Mouse (Mus musculus): ENCODE measurements around the gene Glipr1. TPM values are rescaled to one million over a fixed set of nuclear protein-coding genes. Genes with fewer than 3 reads are reported as not detected.

Gene Glipr1
- polyA plus RNA-seq, 1 experiment from 2014 or later, result 0.42 TPM

DNA sequence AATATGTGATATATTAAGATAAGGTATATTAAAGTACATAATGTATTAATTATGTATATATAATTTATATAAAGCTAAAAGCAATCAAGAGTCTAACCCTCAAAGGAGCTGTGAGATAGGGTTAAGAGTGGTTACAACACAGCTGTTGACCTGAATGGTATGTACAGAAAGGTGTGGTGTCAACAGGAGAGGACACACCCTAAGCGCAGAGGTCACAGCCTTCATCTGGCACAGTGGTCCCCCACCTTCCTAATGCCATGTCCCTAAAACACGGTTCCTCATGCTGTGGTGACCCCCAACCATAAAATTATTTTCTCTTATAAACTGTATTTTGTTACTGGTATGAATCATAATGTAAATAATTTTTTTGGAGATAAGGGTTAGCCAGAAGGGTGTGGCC, 1.1 kb downstream of the Glipr1 start:
- ATAC-seq, result no peak
- H3K4me2 ChIP-seq (ENCODE audit: low read length), result no peak overlapping the region
- no peak overlapping the region for H3K27ac ChIP-seq (ENCODE audit: low read length)
- H3K9me3 ChIP-seq (ENCODE audit: control insufficient read depth, low read length), result no peaks in the 10 kb centered on the region
- no peak overlapping the region for H3K4me3 ChIP-seq (replicated peaks; ENCODE audit: low read length)
- no peaks in the 10 kb centered on the region for H3K36me3 ChIP-seq (ENCODE audit: control insufficient read depth, insufficient read depth)
- no peaks in the 10 kb centered on the region for H3K4me1 ChIP-seq (replicated peaks; ENCODE audit: control insufficient read depth, insufficient read depth, low read length)
- H3K9ac ChIP-seq (replicated peaks; ENCODE audit: low read depth, low read length), result no peak overlapping the region
- 97% methylated on average over 2 of the region's 2 CpGs for WGBS
- H3K27me3 ChIP-seq (replicated peaks; ENCODE audit: control insufficient read depth, insufficient read depth, low read length), result no peaks in the 10 kb centered on the region

DNA sequence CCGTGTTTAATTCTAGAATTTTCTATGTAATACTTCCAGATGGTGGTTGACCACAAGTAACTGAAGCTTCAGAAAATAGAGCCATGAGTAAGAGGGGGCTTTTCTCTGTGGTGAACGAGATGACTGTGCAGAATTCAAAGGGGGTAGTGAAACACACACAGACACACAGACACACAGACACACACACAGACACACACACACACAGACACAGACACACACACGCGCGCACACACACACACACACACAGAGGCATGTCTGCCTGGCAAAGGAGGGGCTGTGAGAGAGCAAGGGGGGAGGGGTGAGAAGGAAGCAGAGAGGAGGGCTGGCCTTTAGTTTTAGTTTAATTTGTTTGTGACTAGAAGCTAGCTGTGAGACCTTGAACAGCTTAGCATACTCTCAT, 1.9 kb downstream of the Glipr1 start:
- Histone ChIP-seq H3K36me3 (ENCODE audit: control insufficient read depth, insufficient read depth) (no peaks in the 10 kb centered on the region), H3K27me3 (replicated peaks; ENCODE audit: control insufficient read depth, insufficient read depth, low read length) (no peaks in the 10 kb centered on the region), H3K4me1 (replicated peaks; ENCODE audit: control insufficient read depth, insufficient read depth, low read length) (no peaks in the 10 kb centered on the region), H3K9ac (replicated peaks; ENCODE audit: low read depth, low read length) (no peak overlapping the region), H3K4me2 (ENCODE audit: low read length) (no peak overlapping the region), H3K9me3 (ENCODE audit: control insufficient read depth, low read length) (no peaks in the 10 kb centered on the region), H3K4me3 (replicated peaks; ENCODE audit: low read length) (no peak overlapping the region), H3K27ac (ENCODE audit: low read length) (no peak overlapping the region)
- ATAC-seq, result no peak
- WGBS, result 86% methylated on average over 5 of the region's 5 CpGs

DNA sequence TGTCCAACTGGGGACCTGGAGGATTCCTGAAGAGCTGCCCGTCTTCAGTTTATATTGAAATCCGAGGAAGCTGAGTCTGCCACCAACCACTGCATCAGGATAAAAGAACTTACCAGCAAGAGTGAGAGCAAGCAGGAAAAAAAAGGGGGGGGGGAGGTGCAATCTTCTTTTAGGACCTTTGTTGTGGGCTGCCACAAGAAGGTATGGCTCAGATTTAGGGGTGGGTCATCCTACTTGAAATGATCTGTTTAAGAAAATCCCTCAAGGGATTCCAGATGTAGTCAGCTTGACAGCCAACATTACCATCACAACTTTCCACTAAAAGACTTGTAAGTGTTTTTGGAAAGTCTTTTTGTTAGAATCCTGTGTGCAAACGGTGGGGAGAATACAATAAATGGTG, 2.7 kb downstream of the Glipr1 start:
- 61% methylated on average over 3 of the region's 3 CpGs for WGBS
- Histone ChIP-seq H3K27me3 (replicated peaks; ENCODE audit: control insufficient read depth, insufficient read depth, low read length) (no peaks in the 10 kb centered on the region), H3K4me2 (ENCODE audit: low read length) (no peak overlapping the region), H3K36me3 (ENCODE audit: control insufficient read depth, insufficient read depth) (no peaks in the 10 kb centered on the region), H3K4me1 (replicated peaks; ENCODE audit: control insufficient read depth, insufficient read depth, low read length) (no peaks in the 10 kb centered on the region), H3K9ac (replicated peaks; ENCODE audit: low read depth, low read length) (no peak overlapping the region), H3K4me3 (replicated peaks; ENCODE audit: low read length) (no peak overlapping the region), H3K9me3 (ENCODE audit: control insufficient read depth, low read length) (no peaks in the 10 kb centered on the region), H3K27ac (ENCODE audit: low read length) (no peak overlapping the region)
- no peak for ATAC-seq

DNA sequence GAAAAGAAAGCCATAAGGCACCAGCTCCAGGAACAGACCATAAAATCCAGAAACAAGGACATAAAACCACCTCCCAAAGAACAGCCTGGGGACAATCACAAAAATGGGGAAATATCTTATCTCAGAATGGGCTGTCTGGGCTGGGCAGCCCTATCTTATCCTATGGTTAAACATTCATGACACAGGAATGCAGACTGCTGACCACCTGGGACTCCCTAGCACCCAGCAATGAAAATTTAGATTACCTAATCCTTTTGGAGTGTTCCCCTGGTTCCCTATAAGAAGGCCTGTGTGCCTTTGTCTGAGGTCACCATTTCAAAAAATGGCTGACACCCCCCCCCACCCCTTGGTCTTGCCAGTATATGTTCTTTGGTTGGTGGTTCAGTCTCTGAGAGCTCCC, 4.8 kb downstream of the Glipr1 start:
- Histone ChIP-seq H3K4me2 (ENCODE audit: low read length) (no peak overlapping the region), H3K9ac (replicated peaks; ENCODE audit: low read depth, low read length) (no peak overlapping the region), H3K27ac (ENCODE audit: low read length) (no peak overlapping the region), H3K4me1 (replicated peaks; ENCODE audit: control insufficient read depth, insufficient read depth, low read length) (no peaks in the 10 kb centered on the region), H3K36me3 (ENCODE audit: control insufficient read depth, insufficient read depth) (no peaks in the 10 kb centered on the region), H3K27me3 (replicated peaks; ENCODE audit: control insufficient read depth, insufficient read depth, low read length) (no peaks in the 10 kb centered on the region), H3K9me3 (ENCODE audit: control insufficient read depth, low read length) (no peaks in the 10 kb centered on the region), H3K4me3 (replicated peaks; ENCODE audit: low read length) (no peak overlapping the region)
- no peak for ATAC-seq

DNA sequence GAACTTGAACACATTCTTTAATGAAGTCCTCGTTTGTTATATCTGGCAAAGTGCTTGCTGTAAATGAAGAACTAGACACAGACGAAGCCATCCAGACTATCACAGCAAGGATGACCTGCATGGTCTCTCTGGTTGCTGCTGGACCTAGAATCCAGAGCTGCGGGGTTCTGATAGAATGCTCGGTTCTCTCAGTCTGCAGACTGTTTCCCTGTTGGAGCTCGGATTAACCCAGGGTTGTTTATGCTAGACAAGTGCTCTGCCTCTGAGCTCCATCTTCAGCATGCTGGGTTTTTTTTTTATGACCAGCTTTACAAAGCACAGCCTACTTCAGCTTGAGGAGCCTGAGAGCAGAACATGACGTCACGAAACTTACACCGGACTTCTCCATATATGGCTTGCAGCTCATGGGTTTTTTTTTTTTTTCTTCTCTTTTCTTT, 5.5 kb downstream of the Glipr1 start:
- no peaks in the 10 kb centered on the region for H3K36me3 ChIP-seq (ENCODE audit: control insufficient read depth, insufficient read depth)
- H3K4me1 ChIP-seq (replicated peaks; ENCODE audit: control insufficient read depth, insufficient read depth, low read length), result no peaks in the 10 kb centered on the region
- WGBS, result 80% methylated on average over 8 of the region's 8 CpGs
- no peak for ATAC-seq
- no peak overlapping the region for H3K4me2 ChIP-seq (ENCODE audit: low read length)
- H3K9ac ChIP-seq (replicated peaks; ENCODE audit: low read depth, low read length), result no peak overlapping the region
- H3K27me3 ChIP-seq (replicated peaks; ENCODE audit: control insufficient read depth, insufficient read depth, low read length), result no peaks in the 10 kb centered on the region
- H3K4me3 ChIP-seq (replicated peaks; ENCODE audit: low read length), result no peak overlapping the region
- H3K27ac ChIP-seq (ENCODE audit: low read length), result no peak overlapping the region
- H3K9me3 ChIP-seq (ENCODE audit: control insufficient read depth, low read length), result no peaks in the 10 kb centered on the region

DNA sequence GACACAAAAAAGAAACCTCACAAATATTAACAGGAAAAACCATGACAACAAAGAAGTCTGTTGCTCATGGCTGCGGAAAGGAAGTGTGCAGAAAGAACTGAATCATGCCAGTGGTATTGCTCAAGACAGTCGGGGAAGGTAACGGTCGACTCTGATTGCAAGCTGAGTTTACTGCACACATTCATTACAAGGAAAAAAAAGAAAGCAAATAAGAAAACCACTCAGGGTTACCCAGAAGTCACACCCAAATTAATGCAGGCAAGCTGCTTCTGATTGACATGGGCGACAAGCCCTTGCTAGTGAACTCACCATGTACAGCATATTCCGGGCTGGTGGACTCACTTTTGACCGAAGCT, 5.9 kb downstream of the Glipr1 start:
- Histone ChIP-seq H3K36me3 (ENCODE audit: control insufficient read depth, insufficient read depth) (no peaks in the 10 kb centered on the region), H3K9ac (replicated peaks; ENCODE audit: low read depth, low read length) (no peak overlapping the region), H3K4me2 (ENCODE audit: low read length) (no peak overlapping the region), H3K9me3 (ENCODE audit: control insufficient read depth, low read length) (no peaks in the 10 kb centered on the region), H3K27ac (ENCODE audit: low read length) (no peak overlapping the region), H3K4me3 (replicated peaks; ENCODE audit: low read length) (no peak overlapping the region), H3K27me3 (replicated peaks; ENCODE audit: control insufficient read depth, insufficient read depth, low read length) (no peaks in the 10 kb centered on the region), H3K4me1 (replicated peaks; ENCODE audit: control insufficient read depth, insufficient read depth, low read length) (no peaks in the 10 kb centered on the region)
- no peak for ATAC-seq
- 93% methylated on average over 7 of the region's 7 CpGs for WGBS

DNA sequence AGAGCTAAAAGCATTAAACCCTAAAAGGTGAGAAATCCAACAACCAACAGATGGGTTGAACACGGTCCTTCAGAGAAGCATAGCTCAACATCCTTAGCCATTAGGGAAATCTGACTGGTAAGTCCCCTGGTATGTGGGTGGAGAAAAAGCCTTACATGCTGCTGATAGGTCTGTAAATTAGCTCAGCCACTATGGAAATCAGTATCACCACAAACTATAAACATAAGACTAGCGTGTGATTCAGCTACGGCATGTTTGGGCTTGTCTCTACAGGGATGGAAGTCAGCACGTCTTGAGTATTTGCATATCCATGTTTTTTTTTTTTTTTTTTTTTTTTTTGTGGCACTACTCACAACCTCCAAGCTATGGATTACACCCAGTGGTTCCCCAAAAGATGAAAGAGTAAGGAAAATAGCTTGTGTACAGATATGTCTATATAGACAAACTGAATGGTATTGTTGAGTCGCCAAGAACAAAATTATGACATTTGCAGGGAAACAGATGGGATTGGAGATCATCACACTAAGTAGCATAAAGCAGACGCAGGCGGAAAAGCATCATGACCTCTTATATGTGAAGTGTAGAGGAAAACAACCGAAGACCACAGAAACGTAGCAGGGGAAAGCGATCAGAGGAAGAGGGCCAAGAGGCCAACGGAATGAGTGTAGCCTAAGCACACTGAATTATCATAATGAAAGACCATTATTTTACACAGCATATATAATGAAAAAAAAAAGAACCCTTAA, 6.5 kb downstream of the Glipr1 start:
- H3K4me1 ChIP-seq (replicated peaks; ENCODE audit: control insufficient read depth, insufficient read depth, low read length), result no peaks in the 10 kb centered on the region
- no peak overlapping the region for H3K4me3 ChIP-seq (replicated peaks; ENCODE audit: low read length)
- no peaks in the 10 kb centered on the region for H3K36me3 ChIP-seq (ENCODE audit: control insufficient read depth, insufficient read depth)
- no peak overlapping the region for H3K27ac ChIP-seq (ENCODE audit: low read length)
- no peak overlapping the region for H3K9ac ChIP-seq (replicated peaks; ENCODE audit: low read depth, low read length)
- no peak for ATAC-seq
- no peaks in the 10 kb centered on the region for H3K9me3 ChIP-seq (ENCODE audit: control insufficient read depth, low read length)
- H3K27me3 ChIP-seq (replicated peaks; ENCODE audit: control insufficient read depth, insufficient read depth, low read length), result no peaks in the 10 kb centered on the region
- H3K4me2 ChIP-seq (ENCODE audit: low read length), result no peak overlapping the region
- WGBS, result 90% methylated on average over 11 of the region's 11 CpGs

DNA sequence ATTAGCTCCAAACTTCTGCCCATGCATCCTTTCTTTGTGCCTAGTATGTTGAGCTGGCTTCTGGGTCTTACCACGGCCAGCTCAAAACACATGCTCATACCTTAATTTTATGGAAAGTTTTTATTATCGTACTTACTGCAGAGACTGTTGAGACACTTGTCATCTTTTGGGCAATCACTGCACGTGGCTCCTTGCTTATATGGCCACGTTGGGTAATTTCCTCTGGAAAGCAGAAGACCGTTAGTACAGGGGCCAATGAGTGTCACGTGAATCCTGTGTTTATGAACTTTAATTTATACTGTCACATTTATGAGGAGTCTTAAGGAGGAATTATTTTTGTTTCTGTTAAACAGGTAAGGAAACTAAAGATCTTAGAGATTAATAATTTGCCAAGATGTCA, 16.0 kb downstream of the Glipr1 start:
- H3K36me3 ChIP-seq (ENCODE audit: control insufficient read depth, insufficient read depth), result peaks cover 18% of the 10 kb centered on the region; the same call in 1 of the 2 replicates
- H3K9ac ChIP-seq (replicated peaks; ENCODE audit: low read depth, low read length), result no peak overlapping the region
- no peak overlapping the region for H3K27ac ChIP-seq (ENCODE audit: low read length)
- no peaks in the 10 kb centered on the region for H3K27me3 ChIP-seq (replicated peaks; ENCODE audit: control insufficient read depth, insufficient read depth, low read length)
- H3K4me2 ChIP-seq (ENCODE audit: low read length), result no peak overlapping the region
- no peaks in the 10 kb centered on the region for H3K4me1 ChIP-seq (replicated peaks; ENCODE audit: control insufficient read depth, insufficient read depth, low read length)
- 98% methylated on average over 6 of the region's 6 CpGs for WGBS
- H3K9me3 ChIP-seq (ENCODE audit: control insufficient read depth, low read length), result no peaks in the 10 kb centered on the region
- no peak overlapping the region for H3K4me3 ChIP-seq (replicated peaks; ENCODE audit: low read length)
- ATAC-seq, result no peak

DNA sequence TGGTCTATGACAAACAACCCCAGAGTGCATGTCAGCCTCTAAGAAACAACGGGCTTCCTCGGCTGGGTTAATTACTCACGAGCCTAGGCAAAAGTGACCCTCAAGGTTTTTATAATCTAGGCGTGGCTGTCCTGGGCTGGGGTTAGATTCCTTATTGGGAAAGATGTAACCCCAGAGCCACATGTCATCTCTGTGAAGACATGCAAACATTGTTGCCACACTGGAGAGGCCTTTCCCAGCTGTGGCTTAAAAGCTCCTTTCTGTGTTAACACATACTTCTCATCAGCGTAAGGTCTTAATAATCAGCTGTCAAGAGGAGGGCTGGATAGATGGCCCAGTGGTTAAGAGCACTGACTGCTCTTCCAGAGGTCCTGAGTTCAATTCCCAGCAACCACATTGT, 19.4 kb downstream of the Glipr1 start:
- Histone ChIP-seq H3K9ac (replicated peaks; ENCODE audit: low read depth, low read length) (no peak overlapping the region), H3K9me3 (ENCODE audit: control insufficient read depth, low read length) (no peaks in the 10 kb centered on the region), H3K4me2 (ENCODE audit: low read length) (no peak overlapping the region), H3K27me3 (replicated peaks; ENCODE audit: control insufficient read depth, insufficient read depth, low read length) (no peaks in the 10 kb centered on the region), H3K4me1 (replicated peaks; ENCODE audit: control insufficient read depth, insufficient read depth, low read length) (no peaks in the 10 kb centered on the region), H3K27ac (ENCODE audit: low read length) (no peak overlapping the region), H3K4me3 (replicated peaks; ENCODE audit: low read length) (no peak overlapping the region), H3K36me3 (ENCODE audit: control insufficient read depth, insufficient read depth) (peaks cover 20% of the 10 kb centered on the region; the same call in 1 of the 2 replicates)
- ATAC-seq, result no peak
- WGBS, result 95% methylated on average over 5 of the region's 5 CpGs

DNA sequence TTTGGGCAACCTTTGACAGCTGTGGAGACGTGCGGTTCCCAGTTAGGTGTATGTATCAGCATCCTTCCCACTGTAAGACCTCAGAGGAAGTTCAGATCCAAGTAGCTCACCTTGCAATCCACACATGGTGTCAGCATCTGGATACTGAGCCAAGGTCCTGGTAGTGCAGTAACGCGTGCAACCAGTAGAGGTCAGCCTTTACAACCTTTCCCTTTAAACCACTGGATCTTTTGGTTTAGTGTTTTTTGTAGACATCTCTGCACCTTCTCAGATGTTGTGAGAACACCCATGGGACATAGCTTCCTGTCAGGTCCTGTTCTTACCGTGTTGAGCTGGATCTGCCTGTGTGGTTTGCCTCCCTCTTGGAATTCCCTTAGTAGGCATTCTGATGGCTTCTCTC, 24.8 kb downstream of the Glipr1 start:
- 49% methylated on average over 5 of the region's 5 CpGs for WGBS
- peaks cover 11% of the 10 kb centered on the region for H3K4me1 ChIP-seq (replicated peaks; ENCODE audit: control insufficient read depth, insufficient read depth, low read length)
- no peak for ATAC-seq
- H3K27ac ChIP-seq (ENCODE audit: low read length), result no peak overlapping the region
- H3K9me3 ChIP-seq (ENCODE audit: control insufficient read depth, low read length), result no peaks in the 10 kb centered on the region
- no peak overlapping the region for H3K4me2 ChIP-seq (ENCODE audit: low read length)
- no peak overlapping the region for H3K4me3 ChIP-seq (replicated peaks; ENCODE audit: low read length)
- H3K36me3 ChIP-seq (ENCODE audit: control insufficient read depth, insufficient read depth), result peaks cover 4% of the 10 kb centered on the region; the same call in 1 of the 2 replicates
- no peak overlapping the region for H3K9ac ChIP-seq (replicated peaks; ENCODE audit: low read depth, low read length)
- no peaks in the 10 kb centered on the region for H3K27me3 ChIP-seq (replicated peaks; ENCODE audit: control insufficient read depth, insufficient read depth, low read length)
